Mouse (Mus musculus): Measurements from ENCODE around the gene Zdhhc17.

Gene Zdhhc17

DNA sequence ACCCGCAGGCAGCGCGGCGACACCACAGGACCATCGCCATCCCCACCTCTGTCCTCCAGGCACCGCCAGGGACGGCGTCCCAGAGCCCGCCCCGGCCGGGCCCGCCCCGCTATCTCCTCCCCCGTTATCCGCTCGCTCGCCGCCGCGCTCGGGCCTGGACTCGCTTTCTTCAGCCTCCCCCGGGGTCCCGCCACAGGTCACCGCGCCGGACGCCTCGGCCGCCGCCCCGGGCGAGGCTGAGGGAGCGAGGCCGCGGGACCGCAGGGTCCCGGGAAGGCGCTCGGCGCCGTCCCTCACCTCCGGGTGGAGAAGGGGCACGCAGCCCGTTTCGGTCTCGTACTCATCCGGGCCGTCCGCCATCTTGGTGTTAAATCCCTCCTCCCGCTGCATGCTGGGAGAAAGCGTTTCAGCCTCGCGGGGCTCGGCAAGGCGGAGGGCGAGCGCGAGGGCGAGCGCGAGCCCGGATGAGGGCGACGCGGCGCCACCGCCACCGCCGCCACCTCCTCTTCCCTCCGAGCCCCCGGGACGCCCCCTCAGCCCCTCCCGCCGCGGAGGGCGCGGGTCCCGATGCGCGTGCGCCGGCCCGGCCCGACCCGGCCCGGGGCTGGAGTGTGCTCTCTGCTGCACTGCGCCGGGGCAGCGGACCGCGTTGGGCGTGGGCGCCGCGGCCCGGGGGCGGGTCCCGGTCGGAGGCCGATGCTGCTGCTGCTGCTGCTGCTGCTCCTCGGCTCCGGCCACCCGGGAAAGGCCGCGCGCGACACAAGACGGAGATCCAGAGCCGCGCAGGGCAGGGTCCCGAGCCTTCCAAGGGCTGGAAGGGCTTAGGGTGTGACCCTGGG, at the start of gene Zdhhc17:
Gene Zdhhc17 (minus strand): TSS at position 500 of the 839 bp plus-strand sequence.
- peak; percentile 75 to 87 for DNase-seq (ENCODE audit: low spot score in 2 of 2)

DNA sequence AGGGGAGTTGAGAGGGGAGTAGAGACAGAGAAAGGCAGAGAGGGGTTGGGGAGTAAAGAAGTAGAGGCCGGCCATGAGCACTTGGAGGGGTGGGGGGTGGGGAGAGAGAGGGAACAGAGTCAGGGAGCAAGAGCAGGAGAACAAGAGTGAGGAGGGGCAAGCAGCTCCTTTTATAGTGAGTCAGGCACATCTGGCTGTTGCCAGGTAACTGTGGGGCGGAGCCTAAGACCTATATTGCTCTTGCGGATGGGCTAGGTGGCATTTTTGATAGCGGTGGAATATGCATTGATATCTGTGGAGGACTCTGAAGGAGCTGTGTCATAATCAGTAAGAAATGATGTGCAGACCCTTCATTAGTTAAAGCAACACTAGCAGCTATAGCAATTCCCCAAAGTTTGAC, 45.8 kb upstream of the Zdhhc17 start:
- no peak for DNase-seq (ENCODE audit: low spot score in 2 of 2)

DNA sequence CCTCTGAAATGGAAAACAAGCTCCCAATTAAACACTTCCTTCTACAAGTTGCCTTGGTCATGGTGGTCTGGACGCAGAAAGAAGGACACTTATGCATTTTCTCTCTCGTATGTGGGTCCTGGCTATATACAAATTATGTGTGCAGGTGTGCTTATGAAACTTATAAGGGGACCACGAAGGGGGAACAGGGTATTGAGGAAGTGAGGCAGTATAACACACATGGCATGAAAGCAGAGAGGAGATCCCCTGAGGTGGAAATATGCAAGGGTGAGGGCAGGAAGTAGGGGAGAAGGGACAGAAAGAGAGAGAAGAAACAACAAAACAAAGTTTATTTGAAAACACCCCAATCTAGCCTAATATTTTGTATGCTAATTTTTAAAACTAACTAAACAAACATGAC, 41.7 kb upstream of the Zdhhc17 start:
- DNase-seq (ENCODE audit: low spot score in 2 of 2) = no peak

DNA sequence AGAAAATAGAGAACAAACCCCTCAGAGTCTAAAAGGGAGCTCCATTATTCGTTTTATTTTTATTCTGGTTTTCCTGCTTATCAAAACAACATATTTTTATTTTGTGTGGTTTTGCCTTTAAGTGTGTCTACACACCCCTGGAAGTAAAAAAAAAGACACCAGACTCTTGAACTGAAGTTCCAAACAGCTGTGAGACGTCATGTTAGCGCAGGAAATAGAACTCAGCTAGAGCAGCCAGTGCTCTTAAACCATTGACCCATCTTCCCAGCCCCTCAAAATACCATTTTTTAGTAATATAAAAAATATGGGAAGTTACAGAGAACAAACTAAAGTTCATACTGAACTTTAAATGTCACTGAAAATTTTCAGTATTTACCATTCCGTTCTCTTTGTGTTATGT, 40.6 kb upstream of the Zdhhc17 start:
- DNase-seq (ENCODE audit: low spot score in 2 of 2) = no peak

DNA sequence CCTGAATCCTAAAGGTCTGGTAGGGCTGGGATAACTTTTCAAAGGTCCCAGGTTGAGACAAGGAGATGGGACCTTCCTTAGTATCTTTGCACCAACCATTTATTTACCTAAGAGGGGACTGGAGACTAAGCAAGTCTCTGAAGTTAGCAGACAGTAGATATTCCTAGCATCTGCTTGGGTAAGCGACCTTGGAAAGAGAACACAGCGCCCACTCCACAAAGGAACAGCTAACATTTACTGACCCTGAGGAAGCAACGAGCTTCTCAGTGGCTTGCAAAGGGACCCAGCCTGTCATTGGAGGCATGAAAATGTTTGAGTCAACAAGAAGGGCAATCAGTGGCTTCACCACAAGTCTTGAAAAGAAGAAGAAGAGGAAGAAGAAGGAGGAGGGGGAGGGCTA, 40.1 kb upstream of the Zdhhc17 start:
- no peak for DNase-seq (ENCODE audit: low spot score in 2 of 2)

DNA sequence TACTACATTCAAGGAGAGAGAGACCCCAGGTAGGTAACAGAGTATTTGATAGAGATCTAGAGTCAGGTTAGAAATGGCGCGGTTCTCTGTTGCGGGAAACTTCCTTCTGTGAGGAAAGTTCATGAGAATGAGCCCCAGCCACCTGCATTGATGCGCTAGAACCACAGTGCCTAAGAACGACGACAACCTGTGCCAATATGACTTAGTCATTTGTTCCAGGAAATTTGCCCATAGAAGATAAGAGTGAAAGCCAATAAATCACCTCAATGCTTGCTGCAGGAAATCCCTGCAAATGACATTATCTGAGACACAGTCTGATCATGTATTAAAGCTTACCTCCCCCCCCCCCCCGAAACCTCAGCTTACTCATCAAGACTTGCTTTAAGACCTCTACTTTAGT, 38.0 kb upstream of the Zdhhc17 start:
- DNase-seq (ENCODE audit: low spot score in 2 of 2) = no peak

DNA sequence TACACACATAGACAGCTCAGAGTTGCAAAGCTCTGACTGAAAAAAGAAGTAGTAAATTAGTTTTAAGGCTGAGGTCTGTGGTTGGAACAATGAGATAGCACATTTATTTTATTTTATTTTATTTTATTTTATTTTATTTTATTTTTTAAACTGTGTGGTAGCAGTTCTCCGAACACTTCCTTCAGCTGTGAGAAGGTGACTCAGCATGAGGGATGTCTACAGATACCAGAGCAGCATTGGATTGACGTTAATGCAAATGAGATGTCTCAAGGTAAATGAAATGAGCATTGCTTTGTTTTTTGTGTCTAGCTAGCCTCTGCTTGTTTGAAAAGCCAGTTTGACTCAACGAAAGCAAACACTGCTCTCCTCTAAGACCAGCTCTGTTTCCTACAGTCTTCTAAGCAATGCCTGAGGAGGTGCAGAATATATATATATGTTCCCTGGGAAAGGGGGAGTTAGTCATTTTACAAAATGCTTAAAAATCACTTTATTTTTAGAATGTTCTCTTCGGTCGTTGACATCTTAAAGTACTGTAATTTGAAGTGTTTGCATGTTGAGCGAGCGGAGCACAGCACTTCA, 30.2 kb upstream of the Zdhhc17 start:
- DNase-seq (ENCODE audit: low spot score in 2 of 2) = no peak

DNA sequence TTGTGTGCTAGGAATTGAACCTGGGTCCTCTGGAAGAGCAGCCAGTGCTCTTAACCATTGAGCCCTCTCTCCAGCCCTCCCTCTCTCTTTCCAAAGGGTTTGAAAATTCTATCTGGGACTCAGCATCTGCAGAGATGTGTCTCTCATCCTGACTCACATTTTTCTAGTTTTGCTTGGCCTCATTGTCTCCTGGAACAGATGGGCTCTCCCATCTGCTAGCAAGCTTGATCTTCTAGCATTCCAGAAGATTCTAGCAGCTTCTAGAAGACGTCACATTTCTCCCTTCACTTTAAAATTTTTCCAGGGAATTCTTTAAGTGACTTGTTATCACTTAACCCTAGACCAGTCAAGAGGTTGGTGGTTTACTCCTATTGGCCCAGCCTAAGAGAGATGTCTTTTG, 26.9 kb upstream of the Zdhhc17 start:
- DNase-seq (ENCODE audit: low spot score in 2 of 2) = no peak

DNA sequence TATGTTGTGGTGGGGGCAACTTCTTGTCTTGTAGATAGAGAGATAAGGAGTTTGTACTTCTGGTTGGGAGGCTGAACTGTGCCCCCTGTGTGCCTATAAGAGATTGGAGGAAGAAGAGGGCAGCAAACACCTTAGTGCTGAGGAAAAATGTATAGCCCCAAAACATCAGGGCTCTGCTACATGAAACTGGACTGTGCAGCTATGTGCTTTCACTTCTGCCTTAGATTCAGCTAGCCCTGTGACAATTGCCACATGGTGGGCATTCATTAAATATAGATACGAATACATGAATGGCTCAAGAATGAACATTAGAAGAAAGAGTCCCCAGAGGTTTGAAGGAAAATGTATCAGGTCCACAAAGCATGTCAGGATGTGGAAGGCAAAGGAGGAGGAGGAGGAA, 25.2 kb upstream of the Zdhhc17 start:
- DNase-seq (ENCODE audit: low spot score in 2 of 2) = no peak

DNA sequence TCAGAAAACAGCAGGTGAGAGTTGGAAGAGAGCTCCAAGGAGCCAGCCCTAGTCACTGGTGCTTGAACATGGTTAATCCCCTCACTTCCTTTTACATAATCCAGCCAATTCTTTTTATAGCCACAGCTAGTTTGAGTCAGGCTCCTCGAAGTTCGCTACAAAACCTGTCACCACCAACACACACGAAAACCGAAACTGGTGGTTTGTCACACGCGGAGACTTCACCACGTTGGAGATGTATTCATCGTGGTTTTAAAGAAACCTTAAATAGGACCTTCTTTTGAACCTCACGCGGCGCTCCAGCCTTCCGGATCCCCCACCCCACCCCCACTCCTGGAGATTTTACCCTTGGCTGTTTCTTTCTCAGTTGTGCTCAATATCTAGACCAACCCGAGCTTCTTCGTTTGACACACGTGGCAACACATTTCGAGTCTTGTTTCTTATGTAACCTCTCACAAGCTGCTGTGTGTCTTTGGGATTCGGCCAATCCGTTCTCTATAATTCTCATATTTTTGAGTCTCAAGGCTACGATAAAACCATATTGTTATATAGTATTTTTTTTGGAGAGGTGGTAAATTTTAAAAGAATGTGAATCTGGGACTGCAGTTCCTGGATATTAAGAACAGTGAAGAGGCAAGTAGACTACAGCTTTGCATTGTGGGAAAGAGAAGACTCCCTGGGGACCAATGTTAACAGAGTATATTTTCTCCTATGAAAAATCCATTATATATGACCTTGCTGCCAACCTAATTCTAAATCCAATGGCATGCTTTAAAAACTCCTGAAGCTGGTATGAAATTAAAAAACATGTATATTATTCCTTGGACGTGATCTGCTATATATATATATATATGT, 21.8 kb upstream of the Zdhhc17 start:
- peak; percentile 26 to 38 for DNase-seq (ENCODE audit: low spot score in 2 of 2)

DNA sequence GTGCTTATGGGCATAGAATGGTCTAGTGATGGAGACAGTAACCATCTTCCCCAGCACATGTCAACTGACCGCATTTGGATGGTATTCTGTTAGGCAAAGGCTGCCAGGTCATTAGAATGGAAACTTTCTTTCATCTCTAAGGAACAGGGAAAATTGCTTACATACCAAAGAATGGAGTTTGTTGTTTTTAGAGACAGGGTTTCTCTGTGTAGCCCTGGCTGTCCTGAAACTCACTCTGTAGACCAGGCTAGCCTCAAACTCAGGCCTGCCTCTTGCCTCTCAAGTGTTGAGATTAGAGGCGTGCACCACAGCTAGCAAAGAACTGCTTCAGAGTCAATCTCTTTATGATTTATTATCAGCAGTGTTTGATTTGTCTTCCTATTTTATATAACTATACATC, 20.9 kb upstream of the Zdhhc17 start:
- no peak for DNase-seq (ENCODE audit: low spot score in 2 of 2)

DNA sequence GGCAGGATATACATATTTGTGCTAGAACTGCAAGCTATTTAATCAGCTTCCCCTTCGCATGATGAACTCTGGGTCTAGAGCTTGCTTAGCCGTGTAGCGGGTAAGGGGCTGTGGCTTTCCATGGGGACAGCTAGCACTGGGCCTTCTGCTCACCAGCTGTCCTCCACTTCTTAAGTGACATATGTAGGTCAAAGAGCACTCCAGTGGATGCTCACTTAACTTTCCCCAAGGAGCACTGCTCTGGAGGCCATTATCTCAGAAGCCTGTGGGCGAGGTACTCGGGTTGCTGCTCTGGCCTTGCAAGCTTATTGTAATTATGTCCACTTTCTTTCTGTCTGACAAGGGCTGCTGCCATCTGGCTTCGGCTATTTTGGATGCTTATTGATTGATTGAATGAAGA, 16.2 kb upstream of the Zdhhc17 start:
- no peak for DNase-seq (ENCODE audit: low spot score in 2 of 2)

DNA sequence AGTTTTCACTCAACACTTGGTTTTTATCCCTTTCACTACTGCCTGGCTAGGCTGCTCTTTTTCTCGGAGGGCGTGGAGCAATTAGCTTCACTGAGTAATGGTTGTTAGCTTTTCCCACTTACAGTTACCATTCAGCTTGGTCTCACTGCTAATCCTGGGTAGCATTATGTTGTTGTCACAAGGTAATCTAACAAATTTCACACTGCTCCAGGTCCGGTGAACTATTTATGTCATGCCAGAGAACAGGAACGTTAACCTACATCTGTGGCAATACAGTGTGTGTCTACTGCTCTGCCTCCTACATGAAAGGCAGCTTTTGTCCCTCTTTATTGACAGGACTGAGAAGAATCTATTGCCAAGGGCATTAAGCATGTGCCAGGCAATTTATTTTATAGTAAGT, 14.8 kb upstream of the Zdhhc17 start:
- no peak for DNase-seq (ENCODE audit: low spot score in 2 of 2)

DNA sequence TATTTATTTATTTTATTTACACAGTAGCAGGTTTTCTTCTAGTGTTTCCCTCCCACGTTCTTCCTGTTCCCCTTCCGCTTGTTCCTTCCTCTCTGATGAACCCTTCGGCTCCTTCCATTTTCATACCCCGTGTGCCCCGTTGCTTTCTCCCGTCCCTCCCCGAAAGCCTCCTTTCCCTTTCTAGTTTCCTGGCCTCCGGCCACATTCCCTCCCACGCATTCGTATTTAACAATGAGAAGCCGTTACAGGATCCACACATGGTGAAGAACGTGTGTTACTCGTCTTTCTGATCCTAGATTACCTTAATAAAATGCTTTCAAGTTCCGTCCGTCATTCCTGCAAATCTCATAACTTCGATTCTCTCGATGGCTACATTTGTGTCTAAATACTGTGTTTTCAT, 4.5 kb upstream of the Zdhhc17 start:
- no peak for DNase-seq (ENCODE audit: low spot score in 2 of 2)

DNA sequence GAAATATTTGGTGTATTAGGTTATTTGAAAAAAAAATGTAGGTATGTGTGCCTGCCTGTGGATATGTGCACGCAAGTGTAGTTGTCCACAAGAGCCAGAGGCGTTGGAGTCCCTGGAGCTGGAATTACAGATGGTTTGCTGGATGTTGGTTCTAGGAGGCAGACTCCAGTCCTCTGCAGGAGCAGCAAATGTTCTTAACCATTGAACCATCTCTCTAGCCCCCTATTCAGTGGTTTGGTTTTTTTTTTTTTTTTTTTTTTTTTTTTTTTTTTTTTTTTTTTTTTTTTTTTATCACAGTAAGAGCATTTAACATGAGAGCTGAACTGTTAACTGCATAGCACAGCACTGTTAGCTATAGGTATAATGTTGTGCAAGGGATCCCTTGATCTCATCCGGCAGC, 3.3 kb upstream of the Zdhhc17 start:
- no peak for DNase-seq (ENCODE audit: low spot score in 2 of 2)

DNA sequence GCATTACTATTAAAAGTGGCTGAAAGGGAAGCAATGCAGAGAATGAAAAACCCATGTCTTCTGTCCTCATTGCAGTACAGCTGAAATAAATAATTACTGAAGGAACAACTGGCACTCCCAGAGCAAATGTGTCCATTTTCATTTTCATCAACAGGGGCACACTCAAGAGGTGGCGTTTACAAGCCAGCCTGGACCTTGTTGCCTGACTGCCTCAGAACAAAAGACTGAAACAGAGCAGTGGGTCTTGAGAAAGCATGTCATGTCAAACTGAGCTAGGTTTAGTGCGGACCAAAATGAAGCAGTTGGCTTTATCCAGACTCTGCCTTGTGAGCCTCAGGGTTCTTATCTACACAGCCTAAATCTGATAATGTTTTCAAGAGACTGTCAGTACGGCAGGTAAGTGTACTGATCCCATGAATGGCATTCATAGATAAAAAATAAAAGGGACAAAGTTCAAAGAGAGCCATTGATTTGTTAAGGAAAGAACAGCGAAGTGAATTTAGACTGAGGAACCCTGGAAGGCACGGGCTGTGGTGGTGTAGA, 2.6 kb upstream of the Zdhhc17 start:
- DNase-seq (ENCODE audit: low spot score in 2 of 2) = no peak

DNA sequence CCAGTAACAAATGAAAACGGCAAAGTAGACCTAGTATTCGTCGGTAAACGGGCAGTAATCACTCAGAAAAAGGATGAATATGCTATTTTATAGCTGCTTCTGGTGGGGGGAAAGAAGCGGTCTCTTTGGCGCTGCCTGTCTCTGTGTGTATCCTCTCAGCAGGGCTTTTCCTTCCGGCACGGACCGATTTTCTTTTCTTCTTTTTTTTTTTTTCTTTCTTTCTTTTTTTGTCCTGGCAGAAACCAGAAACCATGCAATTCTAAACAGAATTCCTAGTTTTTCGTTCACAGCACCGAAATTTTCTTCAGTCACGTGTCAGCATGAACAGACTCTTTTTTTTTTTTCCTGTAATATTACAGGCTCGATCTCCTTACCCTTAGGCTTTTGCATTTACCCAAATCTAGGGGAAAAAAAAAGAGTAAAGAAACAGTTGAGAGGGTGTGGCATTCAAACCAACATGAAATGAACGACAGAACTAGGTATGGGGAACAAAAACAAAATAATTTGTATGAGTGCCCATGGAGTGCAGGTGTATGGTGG, 1.4 kb upstream of the Zdhhc17 start:
- DNase-seq (ENCODE audit: low spot score in 2 of 2) = no peak

DNA sequence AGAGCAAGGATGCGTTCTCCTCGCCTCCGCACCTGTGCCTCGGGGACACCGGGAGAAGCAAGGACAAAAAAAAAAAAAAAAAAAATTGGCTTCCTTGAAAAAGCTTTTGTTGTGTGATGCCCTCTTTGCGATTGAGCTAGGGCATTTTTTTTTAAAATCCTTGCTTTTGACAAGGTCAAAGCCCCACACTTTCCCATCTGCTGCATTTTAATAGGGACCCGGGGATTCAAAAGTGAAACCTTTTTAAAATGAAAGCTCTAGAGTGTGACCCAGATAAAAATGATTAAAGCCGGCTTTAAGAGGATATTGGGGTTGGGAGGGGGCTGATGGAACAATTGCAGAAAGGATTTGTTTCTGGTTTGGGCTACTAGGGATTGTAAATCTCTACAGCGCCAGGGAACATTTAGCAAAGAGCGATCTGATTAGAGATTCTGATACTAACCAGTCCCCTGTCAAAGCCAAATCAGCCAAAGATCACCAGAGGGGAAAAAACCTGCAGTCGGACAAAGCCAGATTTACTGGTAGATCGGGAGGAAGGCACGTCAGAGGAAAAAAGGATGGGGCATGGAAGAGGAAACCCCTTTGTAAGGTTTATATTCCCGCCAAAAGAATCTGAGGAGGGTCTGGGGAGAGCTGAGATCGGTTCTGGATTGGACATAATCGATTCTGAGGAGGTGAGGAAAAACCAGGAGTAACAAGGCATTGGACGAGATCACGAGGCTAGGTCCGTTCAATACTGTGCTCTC, 713 bp upstream of the Zdhhc17 start:
- DNase-seq (ENCODE audit: low spot score in 2 of 2) = peak in 1 of 2 experiments; percentile 20

DNA sequence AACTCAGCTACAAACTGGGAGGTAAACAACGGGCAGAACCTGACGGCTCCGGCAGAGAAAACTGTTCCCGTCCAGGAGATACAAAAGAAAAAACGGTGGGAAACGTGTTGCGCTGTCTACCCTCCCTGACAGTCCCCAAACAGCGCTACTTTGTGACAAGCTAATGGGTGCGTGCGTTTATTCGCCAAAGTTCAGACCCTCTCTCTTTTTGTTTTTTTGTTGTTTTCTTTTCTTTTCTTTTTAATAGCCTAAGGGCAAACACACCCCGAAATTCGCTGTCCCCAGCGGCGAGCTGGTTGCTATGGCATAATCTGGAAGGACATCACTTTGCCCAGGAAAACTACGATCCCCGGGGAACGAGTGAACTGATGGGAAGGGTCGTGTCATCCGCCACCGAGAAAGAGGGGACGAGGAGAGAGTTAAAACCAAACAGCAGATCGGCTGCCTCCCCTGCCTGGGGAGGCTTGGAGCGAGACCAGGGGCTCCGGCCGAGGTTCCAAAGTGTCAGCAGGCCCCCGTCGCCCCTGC, 763 bp downstream of the Zdhhc17 start:
- DNase-seq (ENCODE audit: low spot score in 2 of 2) = no peak

DNA sequence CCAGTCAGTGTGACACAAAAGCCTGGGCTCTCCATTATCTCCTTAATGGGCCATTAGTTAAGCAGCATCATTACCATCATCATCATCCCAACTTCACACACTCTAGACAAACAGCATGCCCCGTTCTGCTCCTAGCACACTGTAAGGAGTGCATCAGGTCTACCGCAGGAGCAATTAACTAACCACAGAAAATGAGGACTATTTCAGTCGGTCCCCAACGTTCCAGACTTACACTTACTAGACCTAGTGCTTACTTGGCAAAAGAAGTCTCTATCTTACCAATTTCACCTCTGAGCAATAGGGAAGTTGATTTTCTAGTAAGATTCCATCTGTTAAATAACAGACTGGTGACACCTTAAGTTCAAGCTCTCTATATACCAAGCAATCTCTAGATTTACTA, 2.3 kb downstream of the Zdhhc17 start:
- no peak for DNase-seq (ENCODE audit: low spot score in 2 of 2)
